Mouse (Mus musculus): ENCODE results near the gene Nfasc. TPM values are rescaled to one million over a fixed set of nuclear protein-coding genes. Genes with fewer than 3 reads are reported as not detected.

Nfasc gene
- polyA plus RNA-seq, 1 experiment from 2014 or later, result 0.99 TPM

DNA sequence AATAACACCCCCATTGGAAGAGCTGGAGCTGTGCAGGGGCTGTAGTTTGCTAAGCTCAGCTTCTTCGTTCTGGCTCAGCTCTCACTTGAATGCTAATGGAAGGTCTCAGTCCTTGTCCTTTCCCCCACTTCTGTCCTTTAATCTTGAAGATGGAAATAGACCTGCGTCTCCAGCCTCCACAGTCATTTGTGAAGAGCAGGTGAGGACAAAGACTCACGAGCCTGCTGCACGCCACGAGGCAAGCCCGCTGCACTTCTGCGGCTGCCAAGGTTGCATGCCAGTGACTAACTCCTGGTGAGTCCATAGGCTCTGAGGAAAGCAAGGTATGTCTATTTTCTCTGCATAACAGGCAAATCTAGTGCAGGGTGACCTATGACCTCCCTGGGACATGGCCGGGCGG is 88.4 kb downstream of the Nfasc start:
- 74% methylated on average over 9 of the region's 9 CpGs for WGBS
- Histone ChIP-seq H3K36me3 (ENCODE audit: control insufficient read depth, insufficient read depth, low read length) (no peaks in the 10 kb centered on the region), H3K27me3 (ENCODE audit: control insufficient read depth, insufficient read depth, low read length) (no peaks in the 10 kb centered on the region), H3K4me2 (ENCODE audit: low read depth, severe bottlenecking) (no peak overlapping the region), H3K9me3 (ENCODE audit: control insufficient read depth, low read length) (no peaks in the 10 kb centered on the region), H3K4me3 (ENCODE audit: low read depth, low read length) (no peak overlapping the region), H3K9ac (ENCODE audit: low read length) (no peak overlapping the region), H3K4me1 (ENCODE audit: control insufficient read depth, insufficient read depth, low read length) (no peaks in the 10 kb centered on the region), H3K27ac (replicated peaks; ENCODE audit: low read depth, low read length) (no peak overlapping the region)
- DNase-seq (ENCODE audit: low spot score), result no peak
- no peak for ATAC-seq (ENCODE audit: insufficient number of reproducible peaks, low FRiP score, low TSS enrichment, low read depth)

DNA sequence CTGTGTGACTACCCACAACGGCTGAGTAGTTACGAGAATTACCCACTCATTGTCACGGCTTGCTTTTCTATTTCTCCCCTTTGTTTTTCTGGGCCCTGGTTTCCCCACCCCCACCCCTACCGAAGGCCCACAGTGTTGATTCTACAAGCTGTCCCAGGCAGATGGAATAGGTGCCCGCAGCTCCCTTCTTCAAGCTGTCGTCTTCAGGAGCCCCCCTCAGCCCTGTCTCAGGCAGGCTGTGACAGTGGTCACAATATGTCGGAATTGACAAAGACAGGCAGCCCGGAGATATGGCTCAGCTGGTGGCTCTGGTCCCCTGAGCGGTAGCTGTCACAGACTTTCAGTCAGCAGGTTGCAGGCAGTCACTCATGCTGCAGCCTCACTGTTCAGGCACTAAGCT is 90.9 kb downstream of the Nfasc start:
- no peaks in the 10 kb centered on the region for H3K36me3 ChIP-seq (ENCODE audit: control insufficient read depth, insufficient read depth, low read length)
- no peak for ATAC-seq (ENCODE audit: insufficient number of reproducible peaks, low FRiP score, low TSS enrichment, low read depth)
- no peaks in the 10 kb centered on the region for H3K27me3 ChIP-seq (ENCODE audit: control insufficient read depth, insufficient read depth, low read length)
- no peak overlapping the region for H3K4me2 ChIP-seq (ENCODE audit: low read depth, severe bottlenecking)
- WGBS, result 84% methylated on average over 9 of the region's 9 CpGs
- H3K4me1 ChIP-seq (ENCODE audit: control insufficient read depth, insufficient read depth, low read length), result peaks cover 2% of the 10 kb centered on the region; the same call in 1 of the 2 replicates
- H3K9me3 ChIP-seq (ENCODE audit: control insufficient read depth, low read length), result no peaks in the 10 kb centered on the region
- H3K4me3 ChIP-seq (ENCODE audit: low read depth, low read length), result no peak overlapping the region
- H3K27ac ChIP-seq (replicated peaks; ENCODE audit: low read depth, low read length), result no peak overlapping the region
- DNase-seq (ENCODE audit: low spot score), result no peak
- H3K9ac ChIP-seq (ENCODE audit: low read length), result no peak overlapping the region

DNA sequence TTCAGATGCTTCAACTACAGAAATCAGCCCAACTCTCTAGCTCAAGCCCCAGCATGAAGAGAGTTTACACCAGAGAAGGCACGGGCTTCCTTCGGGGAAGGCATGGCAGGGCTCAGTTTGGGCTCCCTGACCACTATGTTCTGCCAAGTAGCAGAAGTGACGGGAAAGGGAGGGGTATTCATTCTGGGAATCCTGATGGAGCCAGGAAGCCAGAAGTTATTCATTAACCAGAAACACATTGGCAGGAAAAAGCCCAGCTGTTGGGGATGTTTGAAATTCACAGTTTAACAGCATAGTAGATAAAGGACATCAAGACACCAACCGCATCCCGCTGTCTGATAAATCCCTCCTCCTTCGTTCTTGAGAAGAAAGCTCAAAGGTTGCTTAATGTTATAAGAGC is 93.6 kb downstream of the Nfasc start:
- ATAC-seq (ENCODE audit: insufficient number of reproducible peaks, low FRiP score, low TSS enrichment, low read depth) (no peak), DNase-seq (ENCODE audit: low spot score) (no peak)
- H3K27ac ChIP-seq (replicated peaks; ENCODE audit: low read depth, low read length), result no peak overlapping the region
- no peaks in the 10 kb centered on the region for H3K9me3 ChIP-seq (ENCODE audit: control insufficient read depth, low read length)
- no peak overlapping the region for H3K4me3 ChIP-seq (ENCODE audit: low read depth, low read length)
- H3K9ac ChIP-seq (ENCODE audit: low read length), result no peak overlapping the region
- WGBS, result 65% methylated on average over 6 of the region's 6 CpGs
- H3K4me1 ChIP-seq (ENCODE audit: control insufficient read depth, insufficient read depth, low read length), result peaks cover 2% of the 10 kb centered on the region; the same call in 1 of the 2 replicates
- H3K27me3 ChIP-seq (ENCODE audit: control insufficient read depth, insufficient read depth, low read length), result no peaks in the 10 kb centered on the region
- no peak overlapping the region for H3K4me2 ChIP-seq (ENCODE audit: low read depth, severe bottlenecking)
- no peaks in the 10 kb centered on the region for H3K36me3 ChIP-seq (ENCODE audit: control insufficient read depth, insufficient read depth, low read length)

DNA sequence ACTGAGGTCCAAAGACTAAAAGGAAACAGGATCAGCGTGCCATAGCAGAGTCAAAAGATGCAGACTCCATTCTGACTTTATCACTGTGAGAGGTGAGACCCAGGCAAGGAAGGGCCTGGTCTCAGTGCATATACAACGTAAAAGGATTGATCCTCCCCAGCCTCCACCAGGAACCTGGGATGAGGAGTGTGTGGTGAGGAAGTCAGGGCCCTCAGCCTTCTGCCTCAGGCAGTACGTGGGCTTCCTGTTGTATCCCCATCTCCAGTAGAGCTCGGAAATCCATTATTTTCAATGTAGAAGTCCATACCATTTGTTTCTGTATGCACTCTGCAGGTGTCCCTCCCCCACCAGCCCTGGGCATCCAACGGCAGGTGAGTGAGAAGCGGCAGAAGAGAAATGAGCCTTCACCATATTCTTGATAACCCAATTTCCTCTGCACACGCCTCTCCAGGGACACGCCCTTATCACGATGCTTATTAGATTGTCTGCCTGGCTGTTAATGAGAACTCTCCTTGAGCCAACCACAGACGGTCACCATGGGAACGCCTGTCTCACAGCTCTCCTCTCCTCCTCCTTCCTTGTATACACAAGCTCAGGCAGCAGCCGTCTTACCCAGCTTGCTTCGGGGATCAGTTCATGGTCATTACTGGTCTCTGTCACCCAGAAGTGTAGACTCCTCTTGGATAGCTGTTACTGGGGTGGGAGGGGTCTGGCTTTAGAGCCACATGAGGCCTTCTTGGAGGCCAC is 100.4 kb downstream of the Nfasc start:
- Histone ChIP-seq H3K4me1 (ENCODE audit: control insufficient read depth, insufficient read depth, low read length) (no peaks in the 10 kb centered on the region), H3K9me3 (ENCODE audit: control insufficient read depth, low read length) (no peaks in the 10 kb centered on the region), H3K27me3 (ENCODE audit: control insufficient read depth, insufficient read depth, low read length) (no peaks in the 10 kb centered on the region), H3K9ac (ENCODE audit: low read length) (no peak overlapping the region), H3K36me3 (ENCODE audit: control insufficient read depth, insufficient read depth, low read length) (no peaks in the 10 kb centered on the region), H3K4me2 (ENCODE audit: low read depth, severe bottlenecking) (no peak overlapping the region), H3K4me3 (ENCODE audit: low read depth, low read length) (no peak overlapping the region), H3K27ac (replicated peaks; ENCODE audit: low read depth, low read length) (no peak overlapping the region)
- ATAC-seq (ENCODE audit: insufficient number of reproducible peaks, low FRiP score, low TSS enrichment, low read depth), result no peak
- 78% methylated on average over 13 of the region's 13 CpGs for WGBS
- DNase-seq (ENCODE audit: low spot score), result no peak

DNA sequence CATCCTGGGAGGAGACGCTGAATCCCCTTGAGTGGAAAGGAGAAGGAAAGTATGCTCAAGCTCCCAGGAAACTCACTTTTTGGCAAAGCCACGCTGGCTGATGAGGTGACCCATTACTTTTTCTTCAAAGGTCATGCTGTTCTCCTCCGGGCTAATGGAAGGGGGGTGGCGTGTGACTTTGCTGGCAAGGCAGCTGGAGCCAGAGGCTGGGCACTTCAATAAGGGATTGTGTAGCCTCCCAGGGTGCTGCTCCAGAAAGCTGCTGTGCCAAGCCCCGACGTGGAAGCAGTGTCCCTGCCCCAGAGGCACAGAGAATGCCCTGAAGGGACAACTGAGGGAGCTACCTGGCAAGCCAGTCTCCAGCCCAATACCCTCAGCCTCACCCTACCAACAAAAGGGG is 101.3 kb downstream of the Nfasc start:
- Histone ChIP-seq H3K36me3 (ENCODE audit: control insufficient read depth, insufficient read depth, low read length) (no peaks in the 10 kb centered on the region), H3K4me1 (ENCODE audit: control insufficient read depth, insufficient read depth, low read length) (no peaks in the 10 kb centered on the region), H3K4me3 (ENCODE audit: low read depth, low read length) (no peak overlapping the region), H3K4me2 (ENCODE audit: low read depth, severe bottlenecking) (no peak overlapping the region), H3K27ac (replicated peaks; ENCODE audit: low read depth, low read length) (no peak overlapping the region), H3K9me3 (ENCODE audit: control insufficient read depth, low read length) (no peaks in the 10 kb centered on the region), H3K27me3 (ENCODE audit: control insufficient read depth, insufficient read depth, low read length) (no peaks in the 10 kb centered on the region), H3K9ac (ENCODE audit: low read length) (0 out of 2 replicates have a peak overlapping the region, but pooled peaks have one; percentile 7)
- no peak for ATAC-seq (ENCODE audit: insufficient number of reproducible peaks, low FRiP score, low TSS enrichment, low read depth)
- DNase-seq (ENCODE audit: low spot score), result no peak
- WGBS, result 81% methylated on average over 6 of the region's 6 CpGs

DNA sequence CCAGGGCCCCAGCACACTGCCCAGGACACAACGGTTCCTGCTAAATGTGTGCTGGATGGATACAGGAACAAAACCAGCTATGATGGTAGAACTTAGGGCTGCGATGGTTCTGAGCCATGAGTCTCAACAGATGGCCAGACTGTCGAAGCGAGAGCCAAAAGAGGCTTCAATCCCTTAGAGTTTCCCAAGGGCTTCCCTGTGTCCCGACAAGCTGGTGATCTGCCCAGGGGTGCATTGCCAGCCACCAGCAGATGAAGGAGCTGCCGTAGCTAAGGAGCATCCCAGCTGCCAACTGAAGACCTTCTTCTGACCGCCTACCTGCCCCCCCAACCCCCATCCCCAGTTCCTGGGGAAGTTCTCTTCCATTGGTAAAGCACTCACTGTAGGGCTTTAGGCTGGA is 104.3 kb downstream of the Nfasc start:
- no peaks in the 10 kb centered on the region for H3K4me1 ChIP-seq (ENCODE audit: control insufficient read depth, insufficient read depth, low read length)
- H3K27me3 ChIP-seq (ENCODE audit: control insufficient read depth, insufficient read depth, low read length), result no peaks in the 10 kb centered on the region
- no peak for DNase-seq (ENCODE audit: low spot score)
- H3K9ac ChIP-seq (ENCODE audit: low read length), result no peak overlapping the region
- H3K9me3 ChIP-seq (ENCODE audit: control insufficient read depth, low read length), result no peaks in the 10 kb centered on the region
- no peaks in the 10 kb centered on the region for H3K36me3 ChIP-seq (ENCODE audit: control insufficient read depth, insufficient read depth, low read length)
- no peak for ATAC-seq (ENCODE audit: insufficient number of reproducible peaks, low FRiP score, low TSS enrichment, low read depth)
- 90% methylated on average over 7 of the region's 7 CpGs for WGBS
- H3K4me2 ChIP-seq (ENCODE audit: low read depth, severe bottlenecking), result no peak overlapping the region
- no peak overlapping the region for H3K27ac ChIP-seq (replicated peaks; ENCODE audit: low read depth, low read length)
- no peak overlapping the region for H3K4me3 ChIP-seq (ENCODE audit: low read depth, low read length)

DNA sequence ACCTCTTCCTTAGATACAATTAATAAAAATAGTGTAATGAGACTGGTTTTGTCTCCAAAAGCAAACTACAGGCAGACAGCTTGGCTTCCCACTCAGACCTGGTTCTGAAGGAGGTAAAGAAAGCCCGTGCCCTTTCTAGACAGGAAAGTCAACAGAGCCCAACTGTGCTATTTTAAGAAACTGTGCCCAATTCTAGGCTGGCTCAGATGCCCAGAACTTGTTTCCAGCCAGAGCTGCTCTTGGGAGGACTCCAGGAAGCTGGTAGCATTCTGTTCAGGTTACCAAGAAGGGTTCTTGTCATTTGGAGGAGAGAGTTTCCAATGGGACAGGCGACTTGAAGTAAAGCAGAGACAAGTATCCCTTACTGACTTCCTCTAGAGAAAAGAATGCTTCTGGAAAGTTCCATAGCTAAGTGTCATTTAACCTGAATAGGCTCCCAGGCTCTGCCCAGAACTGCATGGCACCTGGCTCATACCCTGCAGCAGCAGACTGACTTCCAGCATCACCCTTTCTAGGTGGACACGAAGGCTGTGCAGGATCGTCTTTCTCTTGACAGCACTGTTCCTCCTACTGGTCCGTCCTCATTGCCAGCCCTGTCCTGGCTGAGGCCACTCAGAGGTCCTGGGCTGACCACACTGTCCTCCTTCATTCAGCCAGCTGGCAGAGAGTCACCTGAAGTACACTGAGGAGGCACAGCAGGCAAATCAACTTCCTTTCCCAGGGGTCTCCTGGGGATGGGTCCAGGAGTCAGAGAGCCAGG is 111.8 kb downstream of the Nfasc start:
- peaks cover 6% of the 10 kb centered on the region; the same call in 1 of the 2 replicates for H3K4me1 ChIP-seq (ENCODE audit: control insufficient read depth, insufficient read depth, low read length)
- H3K27me3 ChIP-seq (ENCODE audit: control insufficient read depth, insufficient read depth, low read length), result no peaks in the 10 kb centered on the region
- no peaks in the 10 kb centered on the region for H3K36me3 ChIP-seq (ENCODE audit: control insufficient read depth, insufficient read depth, low read length)
- H3K9me3 ChIP-seq (ENCODE audit: control insufficient read depth, low read length), result no peaks in the 10 kb centered on the region
- ATAC-seq (ENCODE audit: insufficient number of reproducible peaks, low FRiP score, low TSS enrichment, low read depth) (no peak), DNase-seq (ENCODE audit: low spot score) (no peak)
- no peak overlapping the region for H3K4me2 ChIP-seq (ENCODE audit: low read depth, severe bottlenecking)
- H3K4me3 ChIP-seq (ENCODE audit: low read depth, low read length), result no peak overlapping the region
- no peak overlapping the region for H3K27ac ChIP-seq (replicated peaks; ENCODE audit: low read depth, low read length)
- H3K9ac ChIP-seq (ENCODE audit: low read length), result no peak overlapping the region
- 85% methylated on average over 5 of the region's 5 CpGs for WGBS

DNA sequence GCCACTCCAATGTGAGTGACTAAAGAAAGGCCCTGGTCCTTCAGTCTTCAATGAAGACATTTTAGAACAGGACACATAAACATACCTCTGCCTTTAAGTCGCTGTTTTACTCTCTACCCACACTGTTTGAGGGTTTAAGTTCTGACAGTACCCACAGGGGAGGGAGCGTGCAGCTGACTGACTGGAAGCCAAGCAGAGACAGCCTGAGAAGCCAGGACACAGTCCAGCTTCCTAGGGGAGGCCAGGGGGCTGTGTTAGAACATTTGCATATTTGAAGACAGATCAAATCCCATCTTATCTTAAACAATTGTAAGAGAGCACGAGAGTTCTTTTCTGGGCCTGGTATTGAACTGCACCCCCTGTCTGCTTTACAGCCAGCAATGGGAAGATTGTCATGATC is 113.0 kb downstream of the Nfasc start:
- WGBS, result 78% methylated on average over 3 of the region's 3 CpGs
- Histone ChIP-seq H3K4me1 (ENCODE audit: control insufficient read depth, insufficient read depth, low read length) (peaks cover 12% of the 10 kb centered on the region; the same call in 1 of the 2 replicates), H3K27ac (replicated peaks; ENCODE audit: low read depth, low read length) (no peak overlapping the region), H3K9ac (ENCODE audit: low read length) (no peak overlapping the region), H3K27me3 (ENCODE audit: control insufficient read depth, insufficient read depth, low read length) (no peaks in the 10 kb centered on the region), H3K4me2 (ENCODE audit: low read depth, severe bottlenecking) (no peak overlapping the region), H3K4me3 (ENCODE audit: low read depth, low read length) (no peak overlapping the region), H3K36me3 (ENCODE audit: control insufficient read depth, insufficient read depth, low read length) (no peaks in the 10 kb centered on the region), H3K9me3 (ENCODE audit: control insufficient read depth, low read length) (no peaks in the 10 kb centered on the region)
- DNase-seq (ENCODE audit: low spot score) (no peak), ATAC-seq (ENCODE audit: insufficient number of reproducible peaks, low FRiP score, low TSS enrichment, low read depth) (no peak)

All from limb, embryonic 11.5 days (tissue).